Mouse (Mus musculus): ENCODE results near the gene Olfml3.

DNA sequence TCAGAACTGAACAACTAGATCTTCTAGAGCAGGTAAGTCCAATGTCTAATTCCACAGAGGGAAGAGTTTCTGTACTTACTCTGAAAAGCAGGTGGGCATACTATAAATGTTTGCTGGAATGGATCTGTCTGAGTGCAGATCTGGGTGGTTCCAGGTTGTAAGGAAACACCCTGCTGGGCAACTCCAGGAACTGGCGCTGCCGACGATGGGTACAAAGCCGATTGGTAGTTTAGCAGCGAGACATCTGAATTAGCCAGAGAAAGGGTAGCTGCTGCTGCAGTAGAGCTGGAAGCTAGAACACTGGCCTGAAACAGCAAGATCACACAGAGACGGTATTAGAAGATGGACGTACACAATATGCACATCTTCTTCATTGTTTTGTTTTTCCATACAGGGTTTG, 20.7 kb upstream of the Olfml3 start:
- TF ChIP-seq CTCF (conservative IDR thresholded peaks at IDR 0.05; ENCODE audit: low read length): 0 out of 2 replicates have a peak, but pooled peaks have one; percentile 4
- TF ChIP-seq NANOG (IDR thresholded peaks at IDR 0.05; ENCODE audit: borderline replicate concordance, low read length): no peak
- TF ChIP-seq POU5F1 (IDR thresholded peaks at IDR 0.05; ENCODE audit: borderline replicate concordance, low read length): no peak

All from E14TG2a.4 (cell line).